Mouse (Mus musculus): ENCODE data around the gene Hoxb6. TPM values are rescaled to one million over a fixed set of nuclear protein-coding genes. Genes with fewer than 3 reads are reported as not detected.

Hoxb6 gene
- polyA plus RNA-seq, 1 experiment from 2014 or later, result 11.6 TPM

- H3K4me2 ChIP-seq (ENCODE audit: low read depth, low read length), result no peak overlapping the region
- no peaks in the 10 kb centered on the region for H3K36me3 ChIP-seq (ENCODE audit: control insufficient read depth, insufficient read depth, low read length)
- H3K4me1 ChIP-seq (replicated peaks; ENCODE audit: control insufficient read depth, insufficient read depth, low read length), result peaks cover 8% of the 10 kb centered on the region; the same call in 1 of the 2 replicates
- H3K4me3 ChIP-seq (ENCODE audit: low read length), result no peak overlapping the region
- ATAC-seq (ENCODE audit: low read depth), result no peak
- H3K27ac ChIP-seq (ENCODE audit: low read length), result no peak overlapping the region
- H3K9ac ChIP-seq (ENCODE audit: low read length), result no peak overlapping the region
- WGBS, result 2% methylated on average over 2 of the region's 2 CpGs
- H3K9me3 ChIP-seq (ENCODE audit: control insufficient read depth, low read length), result no peaks in the 10 kb centered on the region
- peaks cover 98% of the 10 kb centered on the region for H3K27me3 ChIP-seq (ENCODE audit: control insufficient read depth, insufficient read depth, low read depth, low read length)
These were observed 33.2 kb upstream of the Hoxb6 start for GRCm38 (mm10) chr11:96259038-96259437.

DNA sequence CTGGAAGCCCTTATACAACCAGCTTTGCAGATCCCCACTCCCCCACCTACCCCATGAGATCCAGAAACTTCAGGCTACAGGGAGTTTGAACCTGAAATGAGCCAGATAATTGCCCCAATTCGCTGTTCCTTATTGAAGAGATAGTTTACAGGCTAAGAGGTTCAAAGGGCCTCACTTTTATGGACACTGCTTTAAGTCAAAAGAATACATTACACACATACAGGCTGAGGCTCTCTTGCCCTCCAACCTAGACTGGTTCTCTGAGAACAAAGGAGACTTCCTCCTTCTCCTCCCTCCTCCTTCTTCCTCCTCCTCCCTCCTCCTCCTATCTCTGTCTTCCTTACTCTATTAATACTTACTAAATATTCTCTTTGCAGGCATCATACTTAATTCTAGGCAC, 32.8 kb upstream of the Hoxb6 start:
- no peaks in the 10 kb centered on the region for H3K36me3 ChIP-seq (ENCODE audit: control insufficient read depth, insufficient read depth, low read length)
- H3K27me3 ChIP-seq (ENCODE audit: control insufficient read depth, insufficient read depth, low read depth, low read length), result peaks cover 98% of the 10 kb centered on the region

DNA sequence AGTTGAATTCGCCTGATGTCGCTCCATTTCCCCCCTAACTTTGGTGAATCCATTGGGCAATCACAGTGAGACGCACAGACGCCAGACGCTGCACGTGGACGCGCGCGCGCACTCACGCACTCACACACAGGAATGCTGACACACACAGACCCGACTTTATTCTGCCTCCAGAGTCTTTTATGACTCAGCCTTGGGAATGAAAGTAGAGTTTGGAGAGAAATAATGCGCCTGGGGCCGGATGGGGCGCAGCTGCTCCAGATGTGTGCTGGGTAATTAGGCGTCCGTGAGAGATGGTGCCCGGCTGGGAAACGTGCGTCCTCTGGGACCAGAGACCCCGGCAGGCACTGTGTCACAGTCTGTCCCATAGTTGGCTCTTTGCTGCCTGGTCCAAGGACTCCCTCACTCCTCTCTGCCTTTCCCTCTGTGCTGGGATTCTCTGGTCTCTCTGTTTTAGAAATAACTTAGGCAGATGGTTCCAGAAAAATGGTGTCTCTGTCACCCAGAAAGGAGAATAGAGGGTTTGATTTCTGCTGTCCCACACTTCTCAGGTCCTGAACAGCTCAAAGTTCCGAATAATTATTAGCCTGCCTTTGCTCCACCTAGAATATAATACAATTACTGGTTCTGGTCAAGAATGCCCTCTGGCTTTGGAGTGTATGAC, 31.8 kb upstream of the Hoxb6 start:
- no peaks in the 10 kb centered on the region; the same call in 1 of the 2 replicates for H3K9me3 ChIP-seq (ENCODE audit: control insufficient read depth, low read length)
- peak; percentile 77 for ATAC-seq (ENCODE audit: low read depth)
- WGBS, result 4% methylated on average over 23 of the region's 23 CpGs
- H3K9ac ChIP-seq (ENCODE audit: low read length), result no peak overlapping the region
- no peak overlapping the region for H3K4me3 ChIP-seq (ENCODE audit: low read length)
- peak overlapping the region; percentile 10; the same call in 1 of the 2 replicates for H3K4me2 ChIP-seq (ENCODE audit: low read depth, low read length)
- H3K27me3 ChIP-seq (ENCODE audit: control insufficient read depth, insufficient read depth, low read depth, low read length), result peaks cover 98% of the 10 kb centered on the region
- peaks cover 8% of the 10 kb centered on the region; the same call in 1 of the 2 replicates for H3K4me1 ChIP-seq (replicated peaks; ENCODE audit: control insufficient read depth, insufficient read depth, low read length)
- no peaks in the 10 kb centered on the region for H3K36me3 ChIP-seq (ENCODE audit: control insufficient read depth, insufficient read depth, low read length)
- H3K27ac ChIP-seq (ENCODE audit: low read length), result no peak overlapping the region

More for the DNA sequence above, 32.8 kb upstream of the Hoxb6 start:
- Histone ChIP-seq H3K9me3 (ENCODE audit: control insufficient read depth, low read length) (no peaks in the 10 kb centered on the region; the same call in 1 of the 2 replicates), H3K4me1 (replicated peaks; ENCODE audit: control insufficient read depth, insufficient read depth, low read length) (peaks cover 8% of the 10 kb centered on the region; the same call in 1 of the 2 replicates), H3K4me3 (ENCODE audit: low read length) (no peak overlapping the region), H3K9ac (ENCODE audit: low read length) (no peak overlapping the region), H3K27ac (ENCODE audit: low read length) (no peak overlapping the region), H3K4me2 (ENCODE audit: low read depth, low read length) (no peak overlapping the region)
- no peak for ATAC-seq (ENCODE audit: low read depth)
- WGBS, result 14% methylated on average over 1 of the region's 1 CpGs

DNA sequence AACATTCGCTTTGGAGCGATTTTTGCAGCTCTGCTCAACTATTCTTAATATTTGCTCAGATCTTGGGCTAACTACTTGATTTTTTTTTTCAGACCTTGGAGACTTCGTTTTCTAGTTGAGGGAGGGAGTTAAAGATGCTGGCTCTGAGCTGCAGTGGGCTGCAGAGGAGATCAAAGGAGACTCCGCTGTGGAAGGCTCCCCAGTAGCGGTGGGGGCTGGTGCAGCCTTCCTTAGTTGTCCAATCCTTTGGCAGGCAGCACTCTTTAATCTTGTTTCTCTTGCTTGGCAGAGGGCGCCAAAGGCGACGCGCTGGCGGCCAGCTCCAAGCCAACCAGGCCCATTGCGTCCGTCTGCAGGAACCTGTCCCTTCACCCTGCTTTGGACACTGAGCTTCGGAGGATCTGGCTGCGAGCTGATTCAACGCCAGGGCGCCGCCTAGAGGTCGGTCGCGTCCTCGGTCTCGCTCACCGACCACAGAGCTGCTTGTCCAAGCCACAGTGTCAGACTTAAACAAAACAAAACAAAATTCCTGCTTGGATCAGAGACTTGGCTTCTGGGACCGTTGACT, 30.9 kb upstream of the Hoxb6 start:
- Histone ChIP-seq H3K27ac (ENCODE audit: low read length) (no peak overlapping the region), H3K9ac (ENCODE audit: low read length) (no peak overlapping the region), H3K4me3 (ENCODE audit: low read length) (no peak overlapping the region), H3K4me1 (replicated peaks; ENCODE audit: control insufficient read depth, insufficient read depth, low read length) (peaks cover 10% of the 10 kb centered on the region; the same call in 1 of the 2 replicates), H3K36me3 (ENCODE audit: control insufficient read depth, insufficient read depth, low read length) (no peaks in the 10 kb centered on the region), H3K9me3 (ENCODE audit: control insufficient read depth, low read length) (no peaks in the 10 kb centered on the region; the same call in 1 of the 2 replicates), H3K4me2 (ENCODE audit: low read depth, low read length) (no peak overlapping the region), H3K27me3 (ENCODE audit: control insufficient read depth, insufficient read depth, low read depth, low read length) (peaks cover 96% of the 10 kb centered on the region)
- ATAC-seq (ENCODE audit: low read depth), result peak; percentile 58; the same call in 1 of the 2 replicates
- WGBS, result 2% methylated on average over 24 of the region's 24 CpGs

DNA sequence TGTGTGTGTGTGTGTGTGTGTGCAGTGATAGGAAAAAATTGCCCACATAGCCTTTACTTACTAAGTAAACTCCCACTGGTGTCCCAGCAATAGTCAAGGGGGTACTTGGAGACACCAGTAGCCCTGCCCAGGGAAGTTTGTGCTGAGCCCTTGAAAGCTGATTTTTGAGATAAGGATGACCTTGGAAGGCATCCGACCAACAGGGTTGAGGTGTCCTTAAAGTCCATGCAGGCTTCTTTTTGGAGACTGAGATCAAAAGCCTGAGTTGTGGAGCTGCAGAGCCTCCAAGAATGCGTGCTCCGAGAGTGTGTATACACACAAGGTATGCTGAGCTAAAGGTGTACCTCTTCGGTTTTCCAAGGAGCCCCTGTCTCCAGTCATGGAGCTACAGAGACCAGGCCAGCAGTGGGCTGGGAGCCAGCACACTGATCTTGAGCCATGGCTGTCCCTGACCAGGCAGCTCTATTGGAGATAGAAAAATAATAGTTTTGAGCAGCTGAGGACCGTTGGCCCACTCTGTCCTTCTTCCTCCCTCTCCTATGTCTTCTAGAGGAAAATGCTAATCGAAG, 29.9 kb upstream of the Hoxb6 start:
- no peak for ATAC-seq (ENCODE audit: low read depth)
- H3K4me3 ChIP-seq (ENCODE audit: low read length), result no peak overlapping the region
- H3K27ac ChIP-seq (ENCODE audit: low read length), result no peak overlapping the region
- H3K4me2 ChIP-seq (ENCODE audit: low read depth, low read length), result no peak overlapping the region
- no peak overlapping the region for H3K9ac ChIP-seq (ENCODE audit: low read length)
- H3K36me3 ChIP-seq (ENCODE audit: control insufficient read depth, insufficient read depth, low read length), result no peaks in the 10 kb centered on the region
- H3K9me3 ChIP-seq (ENCODE audit: control insufficient read depth, low read length), result no peaks in the 10 kb centered on the region; the same call in 1 of the 2 replicates
- peaks cover 97% of the 10 kb centered on the region for H3K27me3 ChIP-seq (ENCODE audit: control insufficient read depth, insufficient read depth, low read depth, low read length)
- peaks cover 10% of the 10 kb centered on the region; the same call in 1 of the 2 replicates for H3K4me1 ChIP-seq (replicated peaks; ENCODE audit: control insufficient read depth, insufficient read depth, low read length)
- WGBS, result 4% methylated on average over 6 of the region's 6 CpGs

DNA sequence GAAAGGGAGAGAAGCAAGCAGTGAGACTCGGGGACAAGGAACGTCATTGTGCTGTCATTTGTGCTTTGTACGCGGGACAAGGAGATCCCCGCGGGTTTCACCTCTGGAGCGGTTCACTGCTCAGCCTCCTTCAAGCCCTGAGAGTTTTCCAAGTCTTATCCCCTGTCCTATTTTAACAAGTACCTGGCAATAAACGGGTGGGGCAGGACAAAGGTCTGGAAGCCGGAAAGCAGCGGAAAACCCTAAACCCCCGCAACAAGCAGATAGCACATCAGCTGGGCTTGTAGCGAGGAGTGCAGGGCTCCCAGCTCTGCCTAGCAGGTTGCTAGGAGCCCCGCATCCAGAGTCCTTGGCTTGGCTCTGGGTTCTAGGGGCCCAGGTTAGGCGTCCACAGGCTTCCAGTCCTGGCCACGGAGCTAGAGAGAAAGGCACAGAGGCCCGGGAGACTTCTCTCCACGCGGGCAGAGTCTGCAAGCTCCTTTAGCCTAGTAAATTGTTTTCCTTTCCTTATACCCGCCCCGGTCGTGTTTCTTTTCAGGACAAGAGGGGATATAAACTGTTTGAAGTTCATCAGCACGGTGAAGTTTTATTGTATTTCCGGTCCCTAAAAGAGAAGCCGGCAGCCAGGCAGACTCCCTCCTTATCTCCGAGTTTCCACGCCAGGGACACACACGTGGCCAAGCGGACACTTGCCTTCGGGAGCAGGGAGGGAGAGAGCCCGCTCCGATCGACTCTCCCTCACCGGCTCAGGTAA, 28.5 kb upstream of the Hoxb6 start:
- Histone ChIP-seq H3K9me3 (ENCODE audit: control insufficient read depth, low read length) (no peaks in the 10 kb centered on the region; the same call in 1 of the 2 replicates), H3K36me3 (ENCODE audit: control insufficient read depth, insufficient read depth, low read length) (no peaks in the 10 kb centered on the region), H3K4me1 (replicated peaks; ENCODE audit: control insufficient read depth, insufficient read depth, low read length) (peaks cover 10% of the 10 kb centered on the region; the same call in 1 of the 2 replicates), H3K27ac (ENCODE audit: low read length) (no peak overlapping the region), H3K27me3 (ENCODE audit: control insufficient read depth, insufficient read depth, low read depth, low read length) (peaks cover 94% of the 10 kb centered on the region), H3K9ac (ENCODE audit: low read length) (no peak overlapping the region), H3K4me3 (ENCODE audit: low read length) (no peak overlapping the region), H3K4me2 (ENCODE audit: low read depth, low read length) (no peak overlapping the region)
- no peak for ATAC-seq (ENCODE audit: low read depth)
- WGBS, result 2% methylated on average over 33 of the region's 33 CpGs

DNA sequence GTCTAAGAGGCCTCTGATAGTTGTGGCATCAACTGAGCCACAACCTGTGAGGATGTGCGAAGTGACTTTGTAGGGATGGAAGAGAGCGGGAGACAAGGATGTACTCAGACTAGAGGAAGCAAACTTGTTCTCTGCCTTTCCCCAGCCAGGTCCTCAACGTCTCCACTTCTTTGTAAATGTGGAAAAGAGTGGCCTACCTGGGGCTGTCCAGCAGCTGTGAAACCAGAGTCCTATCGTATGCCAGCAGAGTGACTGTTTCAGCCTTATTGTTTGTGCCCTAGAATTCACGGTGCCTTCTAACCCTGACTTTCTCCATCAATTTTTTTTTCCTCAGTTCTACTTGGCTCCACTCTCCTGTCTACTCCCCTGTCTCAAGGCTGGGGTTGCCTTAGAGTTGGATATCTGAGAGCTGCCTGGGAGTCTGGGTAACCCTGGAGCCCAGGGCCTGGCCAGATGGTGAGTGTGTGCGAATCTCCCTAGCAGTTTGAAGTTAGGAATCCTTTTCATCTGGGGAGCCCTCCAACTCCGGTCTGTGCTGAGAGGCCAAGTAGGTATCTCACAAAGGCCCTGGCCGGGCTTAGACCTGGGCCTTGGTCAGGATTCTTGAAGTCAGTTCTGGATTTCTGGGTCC, 27.8 kb upstream of the Hoxb6 start:
- H3K4me2 ChIP-seq (ENCODE audit: low read depth, low read length), result no peak overlapping the region
- H3K9ac ChIP-seq (ENCODE audit: low read length), result no peak overlapping the region
- peaks cover 94% of the 10 kb centered on the region for H3K27me3 ChIP-seq (ENCODE audit: control insufficient read depth, insufficient read depth, low read depth, low read length)

DNA sequence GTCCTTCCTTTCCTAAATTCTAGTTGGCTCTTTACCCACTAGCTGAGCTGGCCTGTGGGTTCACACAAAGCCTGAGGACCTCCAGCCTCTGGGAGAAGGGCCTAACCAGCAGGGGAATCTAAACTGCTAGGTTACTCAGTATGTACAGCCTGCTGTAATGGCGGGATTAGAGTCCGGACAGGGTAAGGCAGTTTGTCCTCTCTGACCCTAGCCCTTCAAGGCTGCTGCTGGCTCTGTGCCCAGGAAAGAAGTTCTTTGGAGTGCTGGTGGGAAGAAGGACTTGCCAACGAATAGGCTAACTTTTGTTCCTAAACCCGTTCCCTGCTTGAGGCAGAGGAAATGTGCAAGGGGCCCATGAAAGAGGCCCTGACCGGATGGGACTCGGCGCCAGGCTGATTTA, 26.3 kb upstream of the Hoxb6 start:
- Histone ChIP-seq H3K4me3 (ENCODE audit: low read length) (no peak overlapping the region), H3K4me2 (ENCODE audit: low read depth, low read length) (no peak overlapping the region), H3K9ac (ENCODE audit: low read length) (no peak overlapping the region), H3K36me3 (ENCODE audit: control insufficient read depth, insufficient read depth, low read length) (no peaks in the 10 kb centered on the region), H3K9me3 (ENCODE audit: control insufficient read depth, low read length) (no peaks in the 10 kb centered on the region; the same call in 1 of the 2 replicates), H3K27me3 (ENCODE audit: control insufficient read depth, insufficient read depth, low read depth, low read length) (peaks cover 94% of the 10 kb centered on the region), H3K4me1 (replicated peaks; ENCODE audit: control insufficient read depth, insufficient read depth, low read length) (peaks cover 9% of the 10 kb centered on the region), H3K27ac (ENCODE audit: low read length) (no peak overlapping the region)
- 2% methylated on average over 7 of the region's 7 CpGs for WGBS
- ATAC-seq (ENCODE audit: low read depth), result peak; percentile 33; the same call in 1 of the 2 replicates

More for the DNA sequence above, 27.8 kb upstream of the Hoxb6 start:
- 12% methylated on average over 8 of the region's 8 CpGs for WGBS
- H3K4me3 ChIP-seq (ENCODE audit: low read length), result no peak overlapping the region
- H3K27ac ChIP-seq (ENCODE audit: low read length), result no peak overlapping the region
- no peak for ATAC-seq (ENCODE audit: low read depth)
- peaks cover 10% of the 10 kb centered on the region; the same call in 1 of the 2 replicates for H3K4me1 ChIP-seq (replicated peaks; ENCODE audit: control insufficient read depth, insufficient read depth, low read length)
- H3K9me3 ChIP-seq (ENCODE audit: control insufficient read depth, low read length), result no peaks in the 10 kb centered on the region; the same call in 1 of the 2 replicates
- no peaks in the 10 kb centered on the region for H3K36me3 ChIP-seq (ENCODE audit: control insufficient read depth, insufficient read depth, low read length)
